Comparison of ENCODE assay signal across 9 mouse cellular contexts in genomic region chr11:61699933-61700332, GRCm38 (mm10). TPM values are rescaled to one million over a fixed set of nuclear protein-coding genes. Genes with fewer than 3 reads are reported as not detected.
A peak's percentile ranks its signal among the peaks of the same experiment; 100 is the strongest.
DNase-seq lines count a peak whose midpoint lies in the region; ATAC-seq and TF ChIP-seq lines count a peak whose summit lies in the region.
"Had no signal": no experiment of that assay in that cellular context is flagged by ENCODE, and none has a peak within 500 bp of the region (broad histone marks: within the 10 kb centered on the region; RNA-seq: fewer than 3 reads in every experiment).

No protein-coding gene starts in this region.

- peak overlapping the region; percentile 43; the same call in 1 of the 2 replicates for H3K9ac ChIP-seq in intestine, embryonic 16.5 days (ENCODE audit: low read depth, low read length)
- H3K9ac ChIP-seq in stomach, postnatal 0 days (ENCODE audit: low read length): no peak overlapping the region

- no peaks in the 10 kb centered on the region for H3K36me3 ChIP-seq in intestine, embryonic 16.5 days (ENCODE audit: control insufficient read depth, insufficient read depth, low read length)
- H3K36me3 ChIP-seq in stomach, postnatal 0 days (ENCODE audit: control insufficient read depth, insufficient read depth, low read length): no peaks in the 10 kb centered on the region

- no peak overlapping the region for H3K4me3 ChIP-seq in intestine, embryonic 16.5 days (ENCODE audit: low read length)
- no peak overlapping the region for H3K4me3 ChIP-seq in stomach, postnatal 0 days (ENCODE audit: low read depth, low read length)

- DNase-seq in cerebellum, adult 11 months: peak; percentile 42
- DNase-seq in ovary, postnatal 36 days (ENCODE audit: low spot score): peak; percentile 26
- DNase-seq in ovary, postnatal 10 days (ENCODE audit: low spot score): no peak
- peak; percentile 73 for DNase-seq in stomach, postnatal 0 days (ENCODE audit: low spot score)
- no peak for DNase-seq in thymus, postnatal 4 days

- 45% methylated on average over 4 of the region's 4 CpGs for WGBS in intestine, embryonic 16.5 days
- whole genome bisulfite sequencing in stomach, postnatal 0 days: 52% methylated on average over 4 of the region's 4 CpGs

- H3K27me3 ChIP-seq in intestine, embryonic 16.5 days (replicated peaks; ENCODE audit: control insufficient read depth, insufficient read depth, low read length): no peaks in the 10 kb centered on the region
- H3K27me3 ChIP-seq in stomach, postnatal 0 days (ENCODE audit: control insufficient read depth, insufficient read depth, low read length): no peaks in the 10 kb centered on the region

- H3K4me1 ChIP-seq in intestine, embryonic 16.5 days (ENCODE audit: control insufficient read depth, insufficient read depth, low read length): peaks cover 9% of the 10 kb centered on the region
- no peaks in the 10 kb centered on the region for H3K4me1 ChIP-seq in stomach, postnatal 0 days (replicated peaks; ENCODE audit: control insufficient read depth, insufficient read depth)

- TF ChIP-seq EP300 in stomach, postnatal 0 days (optimal IDR thresholded peaks at IDR 0.05): no peak

- no peaks in the 10 kb centered on the region for H3K9me3 ChIP-seq in intestine, embryonic 16.5 days (ENCODE audit: control insufficient read depth, low read length)
- no peaks in the 10 kb centered on the region for H3K9me3 ChIP-seq in stomach, postnatal 0 days (ENCODE audit: control insufficient read depth, low read length)

- no peak for ATAC-seq in cerebellum, adult (ENCODE audit: insufficient number of reproducible peaks, low FRiP score, low TSS enrichment)
- ATAC-seq in intestine, embryonic 16.5 days: peak; percentile 90
- ATAC-seq in stomach, postnatal 0 days (ENCODE audit: low FRiP score, low TSS enrichment): peak; percentile 90
- no peak for ATAC-seq in megakaryocyte-erythroid progenitor cell, adult 5-6 weeks (replicated peaks; ENCODE audit: low FRiP score, low TSS enrichment, poor library complexity, severe bottlenecking)
- ATAC-seq: inflammation-experienced regulatory T-cells, adult 6 months had no signal

- no peak for TF ChIP-seq CTCF in stomach, postnatal 0 days (IDR thresholded peaks at IDR 0.05; ENCODE audit: low read depth)

- H3K4me2 ChIP-seq in intestine, embryonic 16.5 days (ENCODE audit: low read depth, low read length): no peak overlapping the region
- no peak overlapping the region for H3K4me2 ChIP-seq in stomach, postnatal 0 days (replicated peaks; ENCODE audit: low read depth)

- H3K27ac ChIP-seq in intestine, embryonic 16.5 days (ENCODE audit: low read length): peak overlapping the region; percentile 85
- H3K27ac ChIP-seq in stomach, postnatal 0 days (replicated peaks): peak overlapping the region; percentile 65

RNA-seq across cellular contexts. Expression of gene Fam83g, which starts 16.0 kb away (rescaled TPM):
- 9.6 and 12.9 TPM in 2 replicates for polyA plus RNA-seq in intestine, embryonic 16.5 days (2015; fragmentation: Nextera tagmentation; extraction: Ambion mirVana)
- 4.5 and 4.9 TPM in 2 replicates for polyA plus RNA-seq in stomach, postnatal 0 days (2015; fragmentation: Nextera tagmentation; extraction: Ambion mirVana)
- not detected in 2 replicates for total RNA-seq in megakaryocyte-erythroid progenitor cell, adult 5-6 weeks (2014; fragmentation: Nextera tagmentation)
- not detected in 2 replicates for total RNA-seq in megakaryocyte-erythroid progenitor cell, adult 5-6 weeks (2017)

RNA-seq across cellular contexts. Expression of gene Slc5a10, which starts 20.7 kb away (rescaled TPM):
- polyA plus RNA-seq in intestine, embryonic 16.5 days (2015; fragmentation: Nextera tagmentation; extraction: Ambion mirVana): 0.07 and 0.11 TPM in 2 replicates
- 0.07 TPM in 1 of 2 replicates, not detected in the other for polyA plus RNA-seq in stomach, postnatal 0 days (2015; fragmentation: Nextera tagmentation; extraction: Ambion mirVana)
- total RNA-seq in megakaryocyte-erythroid progenitor cell, adult 5-6 weeks (2014; fragmentation: Nextera tagmentation): not detected in 2 replicates
- total RNA-seq in megakaryocyte-erythroid progenitor cell, adult 5-6 weeks (2017): not detected in 2 replicates

RNA-seq across cellular contexts. Expression of gene Grap, which starts 46.9 kb away (rescaled TPM):
- 7.2 and 8.6 TPM in 2 replicates for polyA plus RNA-seq in intestine, embryonic 16.5 days (2015; fragmentation: Nextera tagmentation; extraction: Ambion mirVana)
- 4.6 and 4.9 TPM in 2 replicates for polyA plus RNA-seq in stomach, postnatal 0 days (2015; fragmentation: Nextera tagmentation; extraction: Ambion mirVana)
- 2.2 and 2.4 TPM in 2 replicates for total RNA-seq in megakaryocyte-erythroid progenitor cell, adult 5-6 weeks (2014; fragmentation: Nextera tagmentation)
- 1.3 TPM in 1 of 2 replicates, not detected in the other for total RNA-seq in megakaryocyte-erythroid progenitor cell, adult 5-6 weeks (2017)

Comparison
In these comparisons a context has a peak if more than half of its experiments do, and no peak if none do; other contexts are left out.
1. DNase-seq: peak in cerebellum, adult 11 months (single experiment), ovary, postnatal 36 days (single experiment) and stomach, postnatal 0 days (single experiment); none in ovary, postnatal 10 days (single experiment) and thymus, postnatal 4 days (single experiment).
2. ATAC-seq: peak in intestine, embryonic 16.5 days (single experiment) and stomach, postnatal 0 days (single experiment); none in cerebellum, adult (single experiment) and megakaryocyte-erythroid progenitor cell, adult 5-6 weeks (single experiment).